Mouse (Mus musculus) Patski (cell line): ENCODE results near the gene Daglb. TPM values are rescaled to one million over a fixed set of nuclear protein-coding genes. Genes with fewer than 3 reads are reported as not detected.

ENCODE experiments used
- ATAC-seq: fragments of 100-300 bp; one replicate; pipeline ENCODE4 v1.8.0; 2021
- CTCF ChIA-PET: fragments of 350-600 bp; sonication (Branson Sonifier 250); formaldehyde crosslinking; loops from one replicate; lab custom pipeline; 2022; ENCODE audit warnings: inconsistent platforms; lab: Charles Lee
- POLR2A ChIA-PET: fragments of 350-600 bp; sonication (Branson Sonifier 250); formaldehyde crosslinking; loops from one replicate; lab custom pipeline; 2022; ENCODE audit warnings: antibody characterized with exemption, inconsistent platforms; lab: Charles Lee
- DNase-seq: peaks from one replicate; pipeline ENCODE4 v3.0.0-alpha.2; 2011; ENCODE audit warnings: low read depth, low spot score
- H3K27me3 ChIP-seq: fragments of 371-371 bp; one replicate; pipeline ENCODE4 v1.5.1; 2021
- CTCF ChIP-seq: fragments of 100-300 bp; IDR thresholded peaks from one replicate; pipeline ENCODE4 v1.5.1; 2021
- in situ Hi-C: fragments of 300-500 bp; cut with MboI; formaldehyde crosslinking; loops from 3 replicates; pipeline ENCODE4 v1.11.1; 2018; ENCODE audit warnings: low pct_unique_long_range_greater_than_20kb, mixed read lengths
- polyA plus RNA-seq: library from polyadenylated mRNA; unstranded; gene quantifications from one replicate; pipeline ENCODE4 v1.2.3, GENCODE M21; 2021

Gene Daglb
- polyA plus RNA-seq, 1 experiment from 2014 or later, result 7.3 TPM

DNA sequence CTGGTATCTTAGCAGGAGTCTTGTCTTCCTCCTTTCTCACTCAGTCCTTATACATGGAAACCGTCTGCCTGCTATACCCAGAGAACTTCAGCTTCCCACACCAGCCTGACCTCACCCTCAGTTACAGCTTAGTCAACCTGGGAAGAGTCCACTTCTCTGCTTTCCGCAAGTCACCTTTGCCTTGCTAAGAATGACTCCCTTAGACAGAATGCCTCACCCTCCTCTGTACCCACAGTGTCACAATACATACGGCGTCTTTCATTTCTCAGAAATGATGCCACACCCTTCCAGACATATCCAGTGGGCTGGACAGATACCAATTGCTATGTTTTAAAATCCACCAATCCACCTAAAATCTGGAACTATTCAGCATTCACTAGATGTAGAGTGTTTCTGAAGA lies 47.9 kb downstream of the Daglb start:
- H3K27me3 ChIP-seq, result no peaks in the 10 kb centered on the region
- in situ Hi-C loops, result no loop called here
- CTCF ChIA-PET, result interaction anchor here (1.5 kb wide), 1 partner anchor 10 kb away, joined by 3 read pairs; no protein-coding TSS in a partner anchor
- ATAC-seq (no peak), DNase-seq (no peak)
- no peak for TF ChIP-seq CTCF
- POLR2A ChIA-PET, result no interaction called here

DNA sequence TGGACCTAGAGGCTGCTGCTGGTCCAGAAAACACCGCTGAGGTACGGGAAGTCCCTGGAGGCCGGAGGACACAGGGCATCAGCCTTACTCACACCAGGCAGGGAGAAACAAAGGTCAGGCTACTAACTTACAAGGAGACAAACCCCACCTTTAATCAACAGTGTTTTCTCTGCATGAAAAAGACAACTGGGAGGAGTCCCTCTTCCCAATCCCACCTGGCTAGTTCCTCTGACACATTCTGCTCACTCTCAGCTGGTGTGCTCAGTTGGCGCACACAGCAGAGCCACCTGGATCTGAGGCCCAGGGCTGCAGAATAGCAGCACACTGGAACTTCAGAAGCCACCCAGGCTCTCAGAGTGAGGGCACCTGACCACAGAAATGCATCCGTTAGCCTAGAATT lies 50.5 kb downstream of the Daglb start:
- in situ Hi-C loops, result no loop called here

DNA sequence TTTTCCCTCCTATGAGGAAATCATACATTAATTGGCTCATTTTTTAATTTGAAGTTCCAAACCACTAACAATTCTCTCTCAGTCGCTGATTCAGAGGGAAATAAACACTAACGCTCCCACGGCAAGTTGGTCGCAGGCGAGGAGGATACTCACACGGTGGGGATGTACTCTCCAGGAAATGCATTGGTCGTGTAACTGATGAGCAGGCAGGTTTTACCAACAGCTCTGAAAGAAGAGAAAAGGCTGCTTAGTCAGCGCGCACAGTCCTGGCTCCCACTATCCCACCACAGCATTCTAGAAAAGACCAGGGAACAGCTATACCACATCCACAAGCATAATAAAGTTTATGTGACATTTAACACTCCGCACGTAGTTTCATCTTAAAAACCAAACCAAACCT lies 52.6 kb downstream of the Daglb start:
- in situ Hi-C loops, result no loop called here
- no peak for ATAC-seq
- no peak for TF ChIP-seq CTCF
- no peaks in the 10 kb centered on the region for H3K27me3 ChIP-seq
- ChIA-PET CTCF (interaction anchor here (1.0 to 2.0 kb wide), 3 partner anchors 8 to 30 kb away, joined by 4 to 6 read pairs (median 5); no protein-coding TSS in a partner anchor), POLR2A (interaction anchor here (1.4 to 2.0 kb wide), 2 partner anchors 10 to 37 kb away, joined by 5 read pairs; no protein-coding TSS in a partner anchor)
- no peak for DNase-seq

More for the DNA sequence above, 50.5 kb downstream of the Daglb start:
- TF ChIP-seq CTCF, result no peak
- ChIA-PET POLR2A (interaction anchor here (2.0 kb wide), 1 partner anchor 12 kb away, joined by 5 read pairs; no protein-coding TSS in a partner anchor), CTCF (no interaction called here)
- no peaks in the 10 kb centered on the region for H3K27me3 ChIP-seq
- ATAC-seq, result no peak
- no peak for DNase-seq

DNA sequence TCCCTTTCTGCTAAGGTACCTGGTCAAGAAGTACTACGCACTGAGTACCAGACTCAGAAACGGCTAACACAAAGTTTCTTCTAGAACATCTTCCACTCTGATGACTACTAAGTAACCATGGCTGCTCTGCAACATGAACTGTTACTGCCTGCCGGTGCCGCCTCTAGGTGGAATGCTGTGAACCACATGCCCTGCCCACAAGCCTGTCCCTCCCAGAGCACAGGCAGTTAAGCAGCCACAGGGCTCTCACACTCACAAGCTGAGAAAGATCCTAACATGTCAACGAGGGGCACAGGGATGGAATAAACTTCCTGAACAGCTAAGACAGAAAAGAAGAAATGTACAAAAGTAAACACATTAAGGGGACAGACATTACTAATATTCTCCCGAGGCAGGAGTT lies 53.1 kb downstream of the Daglb start:
- TF ChIP-seq CTCF, result no peak
- no peaks in the 10 kb centered on the region for H3K27me3 ChIP-seq
- no peak for ATAC-seq
- CTCF ChIA-PET, result interaction anchor here (1.0 to 2.0 kb wide), 4 partner anchors 8 to 183 kb away, joined by 4 to 6 read pairs (median 4); no protein-coding TSS in a partner anchor
- no peak for DNase-seq
- POLR2A ChIA-PET, result interaction anchor here (1.2 to 1.4 kb wide), 3 partner anchors 12 to 37 kb away, joined by 4 to 5 read pairs (median 4); no protein-coding TSS in a partner anchor
- in situ Hi-C loops, result no loop called here

DNA sequence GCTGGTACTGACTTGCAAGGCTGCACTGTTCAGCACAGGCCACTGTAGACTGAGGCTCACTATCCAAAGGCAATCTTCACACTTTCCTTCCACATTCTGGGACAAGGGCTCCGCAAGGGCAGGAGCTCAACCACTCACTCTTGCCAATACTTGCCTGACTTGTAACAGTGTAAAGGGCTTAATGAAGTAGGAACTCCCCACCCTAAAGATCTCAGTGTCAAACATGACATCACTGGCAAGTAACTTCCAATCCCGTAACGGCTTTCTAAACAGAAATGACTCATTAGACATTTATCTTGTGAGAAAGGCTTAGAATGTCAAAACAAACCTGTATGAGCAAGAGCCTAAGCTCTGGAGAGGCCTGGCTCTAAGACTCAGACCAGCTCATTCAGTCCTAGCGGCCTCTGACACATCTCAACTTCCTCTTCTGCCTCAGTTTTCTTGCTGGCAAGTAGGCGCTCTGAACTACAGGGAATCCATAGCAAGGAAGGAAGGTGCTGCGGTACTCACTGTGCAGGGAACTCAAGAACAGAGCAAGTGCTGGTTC lies 53.7 kb downstream of the Daglb start:
- in situ Hi-C loops, result no loop called here
- ATAC-seq (peak; percentile 90), DNase-seq (peak; percentile 74)
- H3K27me3 ChIP-seq, result no peaks in the 10 kb centered on the region
- CTCF ChIA-PET, result interaction anchor here (1.0 to 2.0 kb wide), 5 partner anchors 9 to 184 kb away, joined by 3 to 5 read pairs (median 4); no protein-coding TSS in a partner anchor
- POLR2A ChIA-PET, result interaction anchor here (1.2 to 1.4 kb wide), 3 partner anchors 12 to 38 kb away, joined by 4 to 5 read pairs (median 4); no protein-coding TSS in a partner anchor
- no peak for TF ChIP-seq CTCF

DNA sequence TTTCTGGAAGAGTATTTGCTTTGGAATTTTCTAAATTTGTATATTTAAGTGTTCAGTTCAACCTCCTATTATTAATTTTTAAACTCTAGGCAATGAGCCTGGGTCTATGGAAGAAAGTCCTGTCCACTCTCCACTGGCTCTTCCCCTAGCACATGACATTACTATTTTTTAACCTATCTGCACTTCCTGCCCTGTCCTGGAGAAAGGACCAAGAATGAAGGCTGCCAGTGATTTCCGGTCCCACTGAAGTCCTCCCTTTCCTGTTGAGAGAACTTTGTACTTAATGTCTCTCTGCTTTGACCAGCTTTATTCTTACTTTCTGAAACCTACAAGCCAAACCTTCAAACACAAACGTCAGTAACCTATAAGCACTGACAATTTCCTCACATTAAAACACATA lies 56.0 kb downstream of the Daglb start:
- ChIA-PET CTCF (interaction anchor here (2.4 kb wide), 1 partner anchor 15 kb away, joined by 6 read pairs; no protein-coding TSS in a partner anchor), POLR2A (no interaction called here)
- ATAC-seq, result no peak
- H3K27me3 ChIP-seq, result no peaks in the 10 kb centered on the region
- in situ Hi-C loops, result no loop called here
- DNase-seq, result no peak
- TF ChIP-seq CTCF, result no peak

DNA sequence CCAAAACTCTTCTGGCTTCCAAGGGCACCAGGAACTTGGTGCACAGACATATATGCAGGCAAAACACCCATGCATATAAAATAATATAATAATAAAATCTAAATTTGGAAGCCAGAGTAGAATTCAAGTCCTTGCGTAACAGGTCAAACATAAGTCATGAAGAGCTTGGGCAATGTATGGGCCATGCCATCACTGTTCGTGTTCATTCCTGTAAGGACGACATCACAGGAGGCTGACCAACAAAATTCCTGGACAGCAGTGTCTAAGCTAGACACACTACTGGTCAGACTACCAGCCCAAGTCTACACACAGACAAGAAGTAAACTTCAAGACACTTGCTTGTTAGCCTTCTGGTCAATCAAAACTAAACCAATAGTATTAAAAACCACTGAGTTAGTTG lies 58.5 kb downstream of the Daglb start:
- no peak for TF ChIP-seq CTCF
- POLR2A ChIA-PET, result no interaction called here
- no peaks in the 10 kb centered on the region for H3K27me3 ChIP-seq
- in situ Hi-C loops, result no loop called here
- ATAC-seq (no peak), DNase-seq (no peak)
- CTCF ChIA-PET, result interaction anchor here (1.1 to 2.4 kb wide), 3 partner anchors 11 to 23 kb away, joined by 3 to 6 read pairs (median 3); no protein-coding TSS in a partner anchor

DNA sequence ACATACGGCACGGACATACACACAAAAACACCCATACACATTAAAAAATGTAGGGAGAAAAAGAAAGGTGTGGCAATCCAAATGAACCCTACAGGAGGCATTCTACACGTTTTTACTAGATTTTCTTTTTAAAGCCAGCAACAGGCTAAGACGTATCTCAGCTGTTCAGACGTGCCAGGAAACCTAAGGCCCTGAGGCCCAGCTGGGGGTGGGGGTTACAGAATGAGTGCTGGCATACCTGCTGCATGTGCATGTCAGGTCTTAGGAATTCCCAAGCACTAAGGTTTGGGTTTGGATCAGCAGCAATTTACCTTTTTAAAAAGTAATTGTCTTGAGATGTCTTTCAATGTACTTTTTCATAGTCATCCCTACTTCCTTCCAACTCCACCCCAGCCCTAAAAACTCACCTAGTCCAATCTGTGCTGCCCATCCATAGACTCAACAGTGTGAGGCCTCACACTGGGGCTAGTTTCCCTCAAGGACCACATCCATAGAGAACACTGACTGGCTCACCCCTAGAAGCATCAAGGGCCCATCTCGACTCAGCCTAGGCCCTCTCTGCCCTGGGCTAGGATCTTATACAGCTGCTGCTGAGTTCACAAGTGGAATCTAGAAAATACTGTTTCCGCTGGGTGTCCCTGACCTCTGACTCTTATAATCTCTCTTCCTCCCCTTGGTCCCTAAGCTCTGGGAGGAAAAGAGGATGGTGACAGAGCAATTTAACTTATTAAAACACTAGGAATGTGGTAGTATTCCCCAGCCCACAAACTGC lies 61.3 kb downstream of the Daglb start:
- no peaks in the 10 kb centered on the region for H3K27me3 ChIP-seq
- ChIA-PET CTCF (no interaction called here), POLR2A (interaction anchor here (1.4 kb wide), 1 partner anchor 10 kb away, joined by 5 read pairs; no protein-coding TSS in a partner anchor)
- TF ChIP-seq CTCF, result no peak
- no peak for DNase-seq
- in situ Hi-C loops, result no loop called here
- no peak for ATAC-seq

DNA sequence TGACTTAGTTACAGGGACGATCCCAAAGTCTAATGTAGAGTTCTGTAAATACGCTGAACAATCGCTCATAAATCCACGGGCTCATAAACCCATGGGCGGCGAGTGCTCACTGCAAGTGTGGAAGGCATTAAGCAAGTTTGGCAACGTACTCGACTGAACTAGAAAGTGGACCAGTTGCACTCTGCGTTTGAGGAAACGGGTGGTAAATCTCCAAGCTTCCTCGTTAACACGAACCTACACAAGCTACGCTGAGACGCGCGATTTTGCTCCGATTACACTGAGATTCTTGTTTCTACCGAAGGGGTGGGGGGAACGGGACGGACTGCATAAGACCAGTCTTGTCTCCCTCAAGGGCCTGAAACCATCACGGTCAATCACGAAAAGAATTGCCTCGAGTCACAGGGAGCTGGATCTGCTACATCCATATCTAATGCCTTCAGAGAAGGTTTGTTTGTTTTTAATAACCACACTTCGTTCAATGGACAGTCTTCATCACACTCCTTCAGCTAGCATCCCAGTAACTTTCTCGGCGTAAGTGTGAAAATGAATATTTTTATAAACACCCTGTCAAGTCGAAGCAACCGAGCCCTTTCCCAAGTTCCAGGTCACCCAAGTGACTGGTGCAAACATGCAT lies 62.4 kb downstream of the Daglb start:
- no peaks in the 10 kb centered on the region for H3K27me3 ChIP-seq
- DNase-seq (no peak), ATAC-seq (no peak)
- POLR2A ChIA-PET, result interaction anchor here (1.4 to 1.5 kb wide), 2 partner anchors 11 to 20 kb away, joined by 3 to 5 read pairs; no protein-coding TSS in a partner anchor
- CTCF ChIA-PET, result interaction anchor here (0.8 kb wide), 1 partner anchor 20 kb away, joined by 3 read pairs; no protein-coding TSS in a partner anchor
- in situ Hi-C loops, result no loop called here
- no peak for TF ChIP-seq CTCF
